Mouse (Mus musculus): ENCODE data around the gene Akap12.

The Akap12 gene

DNA sequence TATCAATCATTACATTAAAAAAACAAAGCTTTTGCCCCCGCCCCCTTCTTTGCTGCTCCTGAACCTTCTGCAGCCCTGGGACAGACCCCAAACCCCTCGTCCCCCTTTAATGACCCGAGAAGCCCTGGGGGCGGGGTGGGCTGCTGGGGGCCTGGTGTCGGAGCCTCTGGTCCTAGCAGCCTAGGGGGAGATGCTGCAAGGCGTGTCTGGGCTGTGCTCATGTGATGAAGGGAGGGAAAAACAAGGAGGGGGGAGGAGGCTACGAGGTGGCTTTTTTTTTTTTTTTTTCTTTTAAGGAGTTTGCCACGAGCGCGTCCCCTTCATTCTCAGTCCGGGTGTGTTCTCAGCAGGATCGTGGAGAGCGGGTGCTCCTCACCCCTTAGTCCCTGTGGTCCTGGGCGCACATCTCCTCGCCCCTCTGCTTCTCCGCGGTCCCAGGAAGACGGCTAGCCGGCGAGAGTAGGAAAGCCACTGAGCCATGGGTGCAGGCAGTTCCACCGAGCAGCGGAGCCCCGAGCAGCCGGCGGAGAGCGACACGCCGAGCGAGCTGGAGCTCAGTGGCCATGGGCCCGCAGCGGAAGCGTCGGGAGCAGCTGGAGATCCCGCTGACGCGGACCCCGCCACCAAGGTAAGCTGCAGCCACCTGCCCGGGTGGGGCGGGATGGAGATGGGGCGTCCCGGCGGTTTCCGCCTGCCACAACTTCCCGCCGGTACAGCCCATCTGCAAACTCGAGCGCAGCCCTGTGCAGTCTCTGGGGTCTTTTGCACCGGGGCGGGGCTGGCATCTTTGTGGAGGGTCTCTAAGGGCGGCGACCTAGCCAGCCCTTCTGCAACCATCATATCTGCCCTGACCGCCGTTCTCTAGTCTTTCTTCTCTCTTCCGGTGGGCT, at the start of gene Akap12:
TSS of gene Akap12 (plus strand) at position 340 of the 890 bp plus-strand sequence.
- peak; percentile 70 for DNase-seq

DNA sequence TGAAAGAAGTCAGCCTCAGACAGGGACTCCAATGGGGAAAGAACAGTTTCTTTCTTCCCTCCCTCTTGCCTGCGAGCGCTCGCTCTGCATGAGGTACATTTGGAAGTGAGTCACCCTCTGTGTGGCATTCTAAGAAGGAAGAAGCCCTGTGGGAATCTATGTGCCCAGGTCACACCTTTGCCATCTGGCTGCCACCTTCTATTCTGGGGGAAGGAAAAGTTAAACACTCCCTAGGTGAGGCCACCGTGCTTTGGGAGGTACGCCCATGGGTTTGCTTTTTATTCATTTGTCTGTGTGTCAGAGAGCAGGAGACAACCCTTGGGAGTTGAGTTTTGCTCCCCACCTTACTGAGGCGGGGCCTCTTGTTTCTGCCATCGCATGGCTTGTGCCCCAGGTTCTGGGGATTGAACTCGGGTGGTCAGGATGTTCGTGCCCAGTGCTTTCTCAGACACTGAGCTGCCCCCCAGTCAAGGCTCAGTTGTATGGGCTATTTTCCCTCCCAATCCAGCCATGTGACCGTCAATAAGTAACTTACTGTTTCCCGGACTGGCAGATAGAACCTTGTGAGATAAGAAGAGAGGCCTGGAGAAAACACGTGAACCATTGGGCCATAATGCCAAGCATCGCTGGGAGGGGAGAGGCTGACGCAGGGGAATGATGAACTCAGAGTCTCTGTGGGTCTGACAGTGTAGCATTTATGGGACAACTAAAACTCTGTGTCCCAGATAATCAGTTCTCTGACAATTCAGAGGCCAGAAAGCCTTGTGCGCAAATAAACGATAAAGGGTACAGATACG, 35.4 kb upstream of the Akap12 start:
- no peak for DNase-seq

DNA sequence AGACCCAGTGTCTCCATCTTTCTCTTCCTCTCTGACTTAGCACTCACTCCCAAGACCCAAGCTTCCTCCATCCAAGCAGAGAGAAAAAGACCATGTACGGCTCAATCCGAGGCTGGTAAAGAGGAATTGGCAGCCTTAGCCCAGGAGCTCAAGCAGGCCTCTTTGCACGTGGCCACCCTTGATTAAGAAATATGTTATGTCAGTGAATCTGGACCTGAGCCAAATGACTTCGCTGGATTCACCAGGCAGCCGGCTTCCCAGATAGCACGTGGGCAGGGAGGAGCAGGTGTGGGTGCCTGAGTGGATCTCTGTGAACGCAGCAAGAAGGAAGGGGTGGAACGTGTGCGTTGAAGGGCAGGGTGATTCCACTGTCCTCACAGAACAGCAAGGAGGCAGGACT, 33.1 kb upstream of the Akap12 start:
- peak; percentile 43 for DNase-seq

DNA sequence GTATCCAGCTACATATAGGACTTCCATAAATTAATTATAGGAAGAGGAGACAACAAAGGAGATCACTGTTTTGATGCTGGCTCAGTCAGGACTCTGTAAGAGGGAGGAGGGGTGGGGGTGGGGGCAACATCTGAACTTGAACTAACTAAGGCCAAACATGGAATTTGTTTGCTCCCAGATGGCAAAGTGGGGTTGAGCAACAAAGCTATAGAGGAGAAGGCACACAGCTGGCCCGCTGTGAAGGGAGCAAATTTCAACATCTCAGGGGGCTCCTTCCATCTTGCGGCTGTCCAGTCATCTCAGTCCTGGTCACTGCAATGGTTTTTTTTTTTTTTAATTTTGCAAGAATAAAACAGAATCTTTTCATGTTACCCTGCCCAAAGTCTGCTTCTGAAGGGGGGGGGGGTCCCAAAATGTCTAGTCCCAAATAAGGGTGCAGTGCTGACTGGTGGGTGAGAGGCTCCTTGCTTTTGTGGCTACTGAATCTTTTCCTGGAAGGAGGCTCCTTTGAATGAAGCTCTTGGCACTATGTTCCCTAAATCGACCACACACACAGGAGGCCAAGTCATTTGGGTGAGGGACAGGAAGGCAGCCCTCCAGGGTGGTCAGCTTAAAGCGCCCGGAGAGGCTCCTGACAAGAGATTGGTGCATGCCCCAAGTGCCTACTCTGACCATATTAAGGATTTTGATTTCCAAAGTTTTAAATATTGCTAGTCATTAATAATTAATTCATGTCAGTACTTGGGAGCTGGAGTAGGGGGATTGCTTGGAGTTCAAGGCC, 26.2 kb upstream of the Akap12 start:
- peak; percentile 12 for DNase-seq

GRCm38 (mm10) chr10:4243591-4244300, 22.4 kb upstream of the Akap12 start:
- peak; percentile 50 for DNase-seq

- peak; percentile 40 for DNase-seq
Measured at GRCm38 (mm10) chr10:4245812-4246211, 20.4 kb upstream of the Akap12 start.

GRCm38 (mm10) chr10:4246407-4246806, 19.8 kb upstream of the Akap12 start:
- DNase-seq: no peak

GRCm38 (mm10) chr10:4249235-4249845, 16.8 kb upstream of the Akap12 start:
- DNase-seq: no peak

GRCm38 (mm10) chr10:4250681-4251080, 15.5 kb upstream of the Akap12 start:
- no peak for DNase-seq

- no peak for DNase-seq
Measured at GRCm38 (mm10) chr10:4253613-4254012, 12.6 kb upstream of the Akap12 start.

DNA sequence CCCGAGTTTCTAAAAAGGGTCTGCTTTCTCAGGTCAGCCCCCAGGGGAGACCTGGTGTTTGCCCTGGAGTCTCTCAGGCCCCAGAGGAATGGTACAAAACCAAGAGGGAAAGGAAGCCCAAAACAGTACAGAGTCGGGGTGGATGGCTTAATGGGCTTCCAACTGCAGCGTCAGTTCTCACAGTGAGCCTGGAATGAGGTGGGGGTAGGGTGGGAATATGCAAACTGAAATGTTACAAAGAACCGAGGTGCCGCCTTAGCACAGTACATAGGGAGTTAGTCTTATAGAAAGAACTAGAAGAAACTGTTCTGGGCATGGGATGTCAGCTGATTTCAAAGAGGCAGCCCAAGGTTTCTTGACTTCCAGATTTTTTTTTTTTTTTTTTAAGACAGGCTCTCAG, 11.7 kb upstream of the Akap12 start:
- no peak for DNase-seq

DNA sequence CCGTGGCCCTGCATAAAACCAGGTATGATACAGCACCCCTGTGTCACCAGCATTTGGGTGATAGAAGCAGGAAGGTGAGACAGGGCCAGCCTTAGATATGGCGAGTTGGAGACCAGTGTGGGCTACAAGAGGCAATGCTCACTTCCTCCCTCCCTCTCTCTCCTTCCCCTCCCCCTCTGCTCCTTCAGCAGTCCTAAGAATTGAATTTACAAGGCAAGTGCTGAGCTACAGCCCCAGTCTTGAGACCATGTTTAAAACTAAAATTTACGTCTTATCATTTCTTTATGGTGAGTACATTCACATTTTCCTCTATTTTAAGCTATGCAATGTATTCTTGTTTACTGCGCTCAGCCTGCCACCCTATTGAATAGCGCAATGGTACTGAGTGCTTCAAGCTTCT, 5.3 kb upstream of the Akap12 start:
- no peak for DNase-seq

DNA sequence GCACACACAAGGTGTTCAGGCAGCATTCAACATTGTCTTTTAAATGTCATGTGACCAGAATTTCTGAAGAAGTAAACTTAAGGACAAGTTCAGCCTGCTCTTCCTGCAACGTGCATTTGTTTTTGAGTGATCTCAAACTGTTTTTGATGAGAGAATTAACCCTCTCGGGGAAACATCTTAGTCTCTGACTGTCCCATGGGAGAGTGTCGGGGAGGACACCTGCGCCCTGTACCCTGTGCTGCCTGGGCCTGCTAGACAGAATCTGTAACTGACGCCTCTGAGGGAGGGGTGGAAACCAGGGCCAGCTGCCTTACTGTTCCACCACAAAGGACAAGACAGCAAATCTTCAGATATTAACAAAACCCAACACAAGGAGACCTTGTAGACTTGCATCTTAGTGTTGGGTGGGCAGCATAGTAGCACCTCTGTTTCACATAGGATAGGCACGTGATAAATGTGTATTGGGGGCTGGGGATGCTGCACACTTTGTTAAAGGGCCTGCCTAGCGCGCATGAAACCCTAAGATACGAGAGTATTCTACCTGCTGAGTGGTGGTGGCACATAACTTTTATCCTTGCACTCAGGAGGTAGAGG, 4.7 kb upstream of the Akap12 start:
- DNase-seq: no peak

GRCm38 (mm10) chr10:4265641-4266040, 539 bp upstream of the Akap12 start:
- DNase-seq: peak; percentile 39

DNA sequence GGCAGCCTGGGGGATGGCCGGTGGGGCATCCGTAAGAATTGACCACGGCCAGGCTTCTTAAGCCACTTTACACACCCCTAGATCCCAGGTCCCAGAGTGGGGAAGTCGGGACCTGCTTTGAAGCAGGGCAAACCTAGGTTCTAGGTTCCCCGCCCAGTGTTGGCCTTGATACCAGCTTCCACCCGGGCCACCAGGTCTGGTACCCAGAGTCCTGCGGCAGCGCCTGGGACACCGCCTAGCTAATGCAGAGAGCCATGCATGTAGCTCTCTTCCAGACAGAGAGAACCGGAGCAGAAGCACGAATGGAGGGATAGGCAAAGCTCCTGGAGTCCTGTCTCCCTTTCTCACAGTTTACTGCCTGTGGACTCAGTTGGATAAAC, 741 bp downstream of the Akap12 start:
- peak; percentile 48 for DNase-seq

- peak; percentile 28 for DNase-seq
Measured at GRCm38 (mm10) chr10:4267481-4267880, 1.3 kb downstream of the Akap12 start.

GRCm38 (mm10) chr10:4268140-4268539, 2.0 kb downstream of the Akap12 start:
- no peak for DNase-seq

- DNase-seq: no peak
Measured at GRCm38 (mm10) chr10:4275572-4275971, 9.4 kb downstream of the Akap12 start.

DNA sequence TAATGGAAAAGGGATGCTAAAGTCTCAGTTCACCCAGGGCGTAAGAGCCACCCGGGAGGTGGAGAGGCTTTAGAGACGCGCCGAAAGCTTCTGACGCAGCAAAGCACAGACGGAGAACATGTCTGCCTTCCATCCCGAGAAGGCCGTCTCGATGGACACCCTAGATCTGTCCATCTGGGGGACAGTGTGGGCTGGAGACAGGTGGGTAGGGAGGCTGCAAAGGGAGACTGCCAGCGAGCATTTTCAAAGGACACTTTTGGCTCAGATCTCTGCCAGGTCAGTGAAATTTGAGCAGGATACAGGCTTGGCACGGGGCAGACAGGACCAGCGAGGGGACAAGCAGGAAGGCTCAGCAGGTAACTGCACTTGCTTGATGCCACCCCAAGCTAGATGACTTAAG, 9.9 kb downstream of the Akap12 start:
- no peak for DNase-seq

- DNase-seq: peak; percentile 43
Measured at GRCm38 (mm10) chr10:4278041-4278440, 11.9 kb downstream of the Akap12 start.

- DNase-seq: peak; percentile 28
Measured at GRCm38 (mm10) chr10:4282395-4282794, 16.2 kb downstream of the Akap12 start.

- no peak for DNase-seq
Measured at GRCm38 (mm10) chr10:4284781-4285180, 18.6 kb downstream of the Akap12 start.

All from kidney, postnatal 10 days (tissue).